Mouse (Mus musculus) liver, embryonic 12.5 days (tissue): Measurements from ENCODE around the gene Spata25. TPM values are rescaled to one million over a fixed set of nuclear protein-coding genes. Genes with fewer than 3 reads are reported as not detected.
"Not testable (repeated sequence)": the region's sequence is repeated elsewhere in the genome, so short reads cannot be mapped to it uniquely, and the experiment has no call there.

Experiments
- ATAC-seq: fragments of 200-750 bp; cut with Nextera tagmentation; 2 replicates; pipeline ENCODE4 v1.8.0; 2017; ENCODE audit warnings: moderate number of reproducible peaks, mild to moderate bottlenecking, moderate library complexity
- H3K27ac ChIP-seq: fragments of 300-500 bp; sonication (generic); 2 replicates; pipeline ENCODE4 v1.5.1; 2016; ENCODE audit warnings: mild to moderate bottlenecking
- H3K27me3 ChIP-seq: fragments of 300-500 bp; sonication (generic); replicated peaks from 2 replicates; pipeline ENCODE4 v1.6.1; 2016; ENCODE audit warnings: mild to moderate bottlenecking, moderate library complexity
- H3K36me3 ChIP-seq: fragments of 300-500 bp; sonication (generic); 2 replicates; pipeline ENCODE4 v1.6.1; 2016; ENCODE audit warnings: mild to moderate bottlenecking, moderate library complexity
- H3K4me1 ChIP-seq: fragments of 300-500 bp; sonication (generic); 2 replicates; pipeline ENCODE4 v1.6.1; 2016
- H3K4me2 ChIP-seq: fragments of 300-500 bp; sonication (generic); 2 replicates; pipeline ENCODE4 v1.6.1; 2016; ENCODE audit warnings: mild to moderate bottlenecking, moderate library complexity
- H3K4me3 ChIP-seq: fragments of 300-500 bp; sonication (generic); 2 replicates; pipeline ENCODE4 v1.5.1; 2016; ENCODE audit warnings: mild to moderate bottlenecking, moderate library complexity
- H3K9ac ChIP-seq: fragments of 300-500 bp; sonication (generic); 2 replicates; pipeline ENCODE4 v1.6.1; 2016; ENCODE audit warnings: mild to moderate bottlenecking, moderate library complexity
- H3K9me3 ChIP-seq: fragments of 300-500 bp; sonication (generic); replicated peaks from 2 replicates; pipeline ENCODE4 v1.6.1; 2016; ENCODE audit warnings: mild to moderate bottlenecking, moderate library complexity
- WGBS: fragments of 180-500 bp; shearing (Covaris S2); methylation state at CpG from one replicate; pipeline ENCODE4 v1.1.7; 2016; ENCODE audit not compliant: insufficient replicate concordance; 5-methylcytosine and 5-hydroxymethylcytosine counted together
- polyA plus RNA-seq: library from polyadenylated mRNA; unstranded; fragments of >200 nt; fragmentation: Nextera tagmentation; extraction: Ambion mirVana; gene quantifications from 2 replicates; pipeline ENCODE4 v1.2.1, GENCODE M21; 2016

The Spata25 gene
- polyA plus RNA-seq = not detected in 2 replicates

DNA sequence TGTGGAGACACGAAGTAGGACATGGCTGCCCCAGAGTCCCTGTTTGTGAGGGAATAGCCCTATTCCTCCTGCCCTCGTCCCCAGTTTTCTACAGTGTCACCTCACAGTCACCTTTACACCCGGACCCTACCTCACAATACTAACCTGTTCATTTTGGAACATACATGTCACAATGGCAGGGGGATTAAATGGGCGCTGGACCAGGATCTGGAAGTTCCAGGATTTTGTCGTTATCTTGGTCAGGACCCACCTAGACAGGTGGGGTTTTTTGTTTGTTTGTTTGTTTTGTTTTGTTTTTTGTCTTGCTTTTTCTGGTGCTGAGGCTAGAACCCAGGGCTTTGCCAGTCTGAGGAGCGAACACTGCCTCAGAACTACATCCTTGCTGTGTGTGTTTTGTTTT is at the start of gene Spata25:
Gene Spata25, minus strand, starts transcription at position 101 of the 400 bp plus-strand sequence.
- no peak for ATAC-seq
- H3K9me3 ChIP-seq = no peaks in the 10 kb centered on the region
- H3K36me3 ChIP-seq = peaks cover 36% of the 10 kb centered on the region
- peak within 1 kb of the TSS; percentile 15; the same call in 1 of the 2 replicates for H3K27ac ChIP-seq
- H3K27me3 ChIP-seq = no peaks in the 10 kb centered on the region
- H3K4me1 ChIP-seq = peaks cover 32% of the 10 kb centered on the region
- 0 out of 2 replicates have a peak within 1 kb of the TSS, but pooled peaks have one; percentile 7 for H3K4me2 ChIP-seq
- no peak within 1 kb of the TSS for H3K9ac ChIP-seq
- 76% methylated on average over 6 of the region's 6 CpGs for WGBS
- H3K4me3 ChIP-seq = no peak within 1 kb of the TSS

DNA sequence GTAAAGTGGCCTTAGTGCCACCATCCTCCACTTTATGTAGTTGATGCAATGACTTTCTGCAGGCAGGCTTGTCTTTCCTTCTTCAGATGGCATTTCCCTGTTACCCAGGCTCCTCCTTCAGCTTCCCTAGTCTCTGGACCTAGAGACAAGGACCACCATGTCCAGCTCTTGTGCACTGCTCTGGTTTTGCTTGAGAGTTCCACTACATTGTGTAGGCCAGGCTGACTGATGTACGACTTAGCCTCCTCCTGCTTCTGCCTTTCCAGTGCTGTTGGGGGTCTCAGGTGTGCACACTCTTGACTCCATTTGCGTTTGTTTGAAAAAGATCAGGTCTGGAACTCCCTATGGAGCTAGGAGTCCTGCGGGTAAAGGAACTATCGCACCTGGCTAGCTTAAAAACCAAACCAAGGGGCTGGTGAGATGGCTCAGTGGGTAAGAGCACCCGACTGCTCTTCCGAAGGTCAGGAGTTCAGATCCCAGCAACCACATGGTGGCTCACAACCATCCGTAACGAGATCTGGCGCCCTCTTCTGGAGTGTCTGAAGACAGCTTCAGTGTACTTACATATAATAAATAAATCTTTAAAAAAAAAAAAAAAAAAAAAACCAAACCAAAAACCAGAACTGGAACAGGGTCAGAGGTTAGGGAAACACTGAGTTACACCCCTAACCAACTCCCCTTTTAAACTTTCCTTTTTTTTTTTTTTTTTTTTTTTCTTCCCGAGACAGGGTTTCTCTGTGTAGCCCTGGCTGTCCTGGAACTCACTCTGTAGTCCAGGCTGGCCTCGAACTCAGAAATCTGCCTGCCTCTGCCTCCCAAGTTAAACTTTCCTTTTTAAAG is 49.3 kb upstream of the Spata25 start:
- Histone ChIP-seq H3K4me2 (peak overlapping the region; percentile 87), H3K4me1 (peaks cover 31% of the 10 kb centered on the region), H3K4me3 (peak overlapping the region; percentile 94; the same call in 1 of the 2 replicates), H3K27ac (peak overlapping the region; percentile 98)
- H3K9me3 ChIP-seq, H3K9ac ChIP-seq, H3K36me3 ChIP-seq, ATAC-seq, H3K27me3 ChIP-seq: not testable (repeated sequence)
- WGBS = 70% methylated on average over 11 of the region's 11 CpGs

DNA sequence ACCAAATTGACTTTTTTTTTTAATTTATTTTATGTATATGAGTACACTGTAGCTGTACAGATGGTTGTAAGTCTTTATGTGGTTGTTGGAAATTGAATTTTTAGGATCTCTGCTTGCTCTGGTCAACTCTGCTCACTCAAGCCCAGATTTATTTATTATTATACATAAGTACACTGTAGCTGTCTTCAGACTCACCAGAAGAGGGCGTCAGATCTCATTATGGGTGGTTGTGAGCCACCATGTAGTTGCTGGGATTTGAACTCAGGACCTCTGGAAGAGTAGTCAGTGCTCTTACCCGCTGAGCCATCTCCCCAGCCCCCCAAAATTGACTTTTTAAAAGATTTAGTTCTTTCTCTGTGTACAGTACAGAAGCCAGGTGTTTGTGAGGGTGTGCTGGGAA is 47.3 kb upstream of the Spata25 start:
- H3K27ac ChIP-seq, H3K4me2 ChIP-seq, H3K36me3 ChIP-seq, H3K9me3 ChIP-seq, H3K4me3 ChIP-seq, ATAC-seq, H3K27me3 ChIP-seq, H3K9ac ChIP-seq: not testable (repeated sequence)
- H3K4me1 ChIP-seq = peaks cover 25% of the 10 kb centered on the region
- WGBS = 39% methylated on average over 2 of the region's 2 CpGs

DNA sequence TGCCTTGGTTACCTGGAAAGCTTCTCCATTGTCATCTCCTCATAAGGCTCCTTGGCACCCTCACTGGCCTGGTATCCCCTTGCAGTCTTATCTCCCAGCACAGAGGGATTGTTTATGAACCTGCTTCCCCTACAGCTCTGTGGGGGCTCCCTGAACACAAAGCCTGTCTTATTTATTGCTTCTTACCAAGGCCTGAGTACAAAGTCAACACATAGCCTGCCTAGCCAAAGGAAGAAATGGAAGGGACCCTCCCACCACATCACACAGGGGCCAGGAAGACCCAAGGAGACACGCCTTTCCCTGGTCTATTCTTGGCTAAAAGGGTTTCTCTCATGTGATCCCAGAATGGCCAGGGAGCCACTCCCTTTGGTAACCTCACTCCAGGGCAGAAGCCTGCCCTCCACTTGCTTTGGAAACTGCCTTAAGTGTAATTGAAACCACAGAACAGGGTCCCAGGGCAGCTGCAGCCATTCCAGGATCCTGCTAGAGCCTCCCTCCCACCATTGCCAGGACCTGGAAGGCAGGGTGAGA is 46.0 kb upstream of the Spata25 start:
- 33% methylated on average over 1 of the region's 1 CpGs for WGBS
- Histone ChIP-seq H3K4me2 (no peak overlapping the region), H3K4me1 (peaks cover 20% of the 10 kb centered on the region), H3K9me3 (no peaks in the 10 kb centered on the region), H3K36me3 (peaks cover 4% of the 10 kb centered on the region; the same call in 1 of the 2 replicates), H3K27me3 (no peaks in the 10 kb centered on the region), H3K9ac (peak overlapping the region; percentile 42; the same call in 1 of the 2 replicates), H3K27ac (no peak overlapping the region), H3K4me3 (no peak overlapping the region)
- ATAC-seq = no peak

DNA sequence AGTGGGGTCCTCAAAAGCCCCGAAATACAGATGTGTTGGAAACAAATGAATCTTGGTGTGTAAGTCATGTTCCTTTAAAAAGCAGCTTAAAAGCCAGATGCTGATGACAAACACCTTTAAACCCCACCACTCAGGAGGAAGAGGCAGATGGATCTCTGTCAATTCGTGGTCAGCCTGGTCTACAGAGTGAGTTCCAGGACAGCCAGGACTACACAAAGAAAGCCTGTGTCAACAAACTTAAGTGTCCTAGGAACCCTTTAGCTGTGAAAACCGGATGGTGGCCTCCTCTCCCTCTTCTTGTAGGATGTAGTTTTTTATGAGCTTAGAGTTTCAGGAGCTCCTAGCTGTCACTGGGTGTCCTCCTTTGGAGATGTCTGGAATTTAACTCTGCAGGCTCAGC is 45.3 kb upstream of the Spata25 start:
- Histone ChIP-seq H3K4me3 (no peak overlapping the region), H3K9ac (no peak overlapping the region), H3K9me3 (no peaks in the 10 kb centered on the region), H3K4me1 (peaks cover 20% of the 10 kb centered on the region), H3K4me2 (no peak overlapping the region), H3K27me3 (no peaks in the 10 kb centered on the region), H3K27ac (no peak overlapping the region), H3K36me3 (peaks cover 4% of the 10 kb centered on the region; the same call in 1 of the 2 replicates)
- WGBS = 35% methylated on average over 3 of the region's 3 CpGs
- ATAC-seq = no peak

DNA sequence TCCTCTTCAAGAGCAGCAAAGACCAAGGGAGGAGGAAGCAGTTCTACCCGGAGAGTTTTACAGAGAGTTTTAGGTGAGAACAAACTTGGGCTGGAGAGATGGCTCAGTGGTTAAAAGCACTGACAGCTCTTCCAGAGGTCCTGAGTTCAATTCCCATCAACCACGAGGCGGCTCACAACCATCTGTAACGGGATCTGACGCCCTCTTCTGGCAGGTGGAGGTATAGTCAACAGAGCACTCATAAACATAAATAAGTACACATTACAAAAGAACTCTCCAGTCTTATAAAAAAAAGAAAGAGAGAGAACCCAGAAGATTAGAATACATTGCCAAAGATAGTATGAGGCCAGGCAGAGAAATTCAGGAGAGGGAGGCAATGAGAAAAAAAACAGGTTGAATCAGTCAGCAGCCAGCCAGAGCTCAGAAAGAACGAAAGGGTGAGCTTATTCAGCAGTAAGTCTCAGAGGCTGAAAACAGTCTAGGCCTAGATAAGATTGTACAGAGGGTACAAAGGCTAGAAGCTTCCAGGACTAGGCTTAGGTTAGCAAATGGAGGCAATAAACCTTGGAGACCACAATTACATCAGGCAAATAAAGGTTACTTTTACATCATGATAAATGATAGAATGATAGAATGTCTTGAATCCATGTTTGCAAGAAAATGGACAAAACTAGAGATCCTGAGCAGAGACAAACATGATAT is 43.4 kb upstream of the Spata25 start:
- no peak overlapping the region for H3K4me2 ChIP-seq
- peaks cover 20% of the 10 kb centered on the region for H3K4me1 ChIP-seq
- no peaks in the 10 kb centered on the region for H3K27me3 ChIP-seq
- no peak overlapping the region for H3K27ac ChIP-seq
- WGBS = 47% methylated on average over 6 of the region's 6 CpGs
- H3K4me3 ChIP-seq = no peak overlapping the region
- no peak for ATAC-seq
- H3K36me3 ChIP-seq = no peaks in the 10 kb centered on the region
- H3K9me3 ChIP-seq = peaks cover 4% of the 10 kb centered on the region; the same call in 1 of the 2 replicates
- H3K9ac ChIP-seq = no peak overlapping the region

DNA sequence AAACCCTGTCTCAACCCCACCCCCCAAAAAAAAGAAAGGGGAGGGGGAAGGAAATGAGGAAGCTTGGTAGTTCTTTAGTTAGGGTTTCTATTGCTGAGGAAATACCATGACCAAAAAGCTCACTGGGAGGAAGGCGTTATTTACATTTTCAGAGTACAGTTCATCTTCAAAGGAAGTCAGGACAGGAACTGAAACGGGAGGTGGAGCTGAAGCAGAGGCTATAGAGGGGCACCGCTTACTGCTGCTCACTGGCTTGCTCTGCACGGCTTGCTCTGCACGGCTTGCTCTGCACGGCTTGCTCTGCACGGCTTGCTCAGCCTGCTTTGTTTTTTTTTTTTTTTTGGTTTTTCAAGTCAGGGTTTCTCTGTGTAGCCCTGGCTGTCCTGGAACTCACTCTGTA is 40.2 kb upstream of the Spata25 start:
- Histone ChIP-seq H3K27me3 (no peaks in the 10 kb centered on the region), H3K36me3 (no peaks in the 10 kb centered on the region), H3K4me3 (no peak overlapping the region), H3K27ac (no peak overlapping the region), H3K4me1 (peaks cover 21% of the 10 kb centered on the region), H3K4me2 (no peak overlapping the region), H3K9ac (no peak overlapping the region), H3K9me3 (peaks cover 4% of the 10 kb centered on the region; the same call in 1 of the 2 replicates)
- ATAC-seq = no peak
- 33% methylated on average over 7 of the region's 7 CpGs for WGBS

DNA sequence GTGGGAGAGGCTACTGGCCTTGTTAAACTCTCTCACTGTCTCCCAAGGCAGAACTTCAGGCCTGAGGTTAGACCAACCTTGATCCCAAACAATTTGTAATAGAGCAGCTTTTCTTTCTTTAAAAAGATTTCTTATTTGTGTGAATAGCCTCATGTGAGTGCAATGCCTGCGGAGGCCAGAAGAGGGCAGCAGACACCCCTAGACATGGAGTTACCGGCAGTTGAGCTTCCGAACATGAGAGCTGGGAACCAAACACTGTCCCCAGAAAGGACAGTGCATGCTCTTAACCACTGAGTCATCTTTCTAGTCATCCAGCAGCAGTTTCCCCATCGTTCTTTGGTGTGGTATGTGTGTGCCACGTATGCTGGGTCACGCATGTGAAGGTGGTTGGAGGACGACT is 39.2 kb upstream of the Spata25 start:
- WGBS = 86% methylated on average over 7 of the region's 7 CpGs
- Histone ChIP-seq H3K27ac (0 out of 2 replicates have a peak overlapping the region, but pooled peaks have one; percentile 25), H3K4me3 (no peak overlapping the region), H3K4me1 (peaks cover 21% of the 10 kb centered on the region), H3K27me3 (no peaks in the 10 kb centered on the region), H3K4me2 (no peak overlapping the region), H3K9ac (no peak overlapping the region), H3K36me3 (no peaks in the 10 kb centered on the region), H3K9me3 (peaks cover 4% of the 10 kb centered on the region; the same call in 1 of the 2 replicates)
- ATAC-seq = no peak

DNA sequence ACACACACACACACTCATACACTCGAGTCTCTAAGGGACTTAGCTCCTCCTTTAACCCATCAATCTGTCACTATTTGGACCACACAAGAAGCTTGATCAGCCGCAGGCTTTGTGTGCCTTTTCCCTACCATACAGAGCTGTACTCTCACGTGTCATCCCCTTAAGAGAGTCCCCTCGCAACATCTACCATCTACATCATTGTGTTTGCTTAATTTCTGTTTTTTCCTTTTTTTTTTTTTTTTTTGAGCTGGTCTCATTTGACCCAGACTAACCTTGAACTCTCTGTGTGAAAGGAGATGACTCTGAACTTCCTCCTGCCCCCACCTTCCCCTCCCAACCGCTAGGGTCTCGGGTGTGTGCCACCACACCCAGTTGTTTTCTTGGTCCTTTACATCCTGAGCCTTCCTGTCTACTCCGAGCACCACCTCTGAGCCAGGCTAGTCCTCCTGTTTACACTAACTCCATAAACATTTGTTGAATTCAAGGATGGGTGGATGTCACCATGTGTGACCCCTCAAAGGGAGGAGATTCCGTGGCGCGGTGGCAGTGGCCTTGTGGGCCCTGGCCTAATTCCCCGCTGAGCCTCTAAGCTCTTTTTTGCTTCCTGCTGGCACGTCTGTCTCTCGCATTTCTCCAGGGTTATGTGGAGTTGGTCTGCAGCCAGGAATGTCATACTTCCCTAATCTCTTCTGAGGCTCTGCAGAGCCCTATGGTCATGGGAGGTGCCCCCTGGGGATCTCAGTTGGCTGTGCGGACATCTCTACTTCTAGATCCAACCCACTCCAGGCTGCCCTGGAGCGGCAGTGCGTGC is 38.6 kb upstream of the Spata25 start:
- peak overlapping the region; percentile 25; the same call in 1 of the 2 replicates for H3K27ac ChIP-seq
- H3K4me2 ChIP-seq = no peak overlapping the region
- 53% methylated on average over 16 of the region's 16 CpGs for WGBS
- no peak overlapping the region for H3K4me3 ChIP-seq
- peaks cover 26% of the 10 kb centered on the region for H3K4me1 ChIP-seq
- peaks cover 4% of the 10 kb centered on the region; the same call in 1 of the 2 replicates for H3K9me3 ChIP-seq
- ATAC-seq = no peak
- H3K9ac ChIP-seq = no peak overlapping the region
- no peaks in the 10 kb centered on the region for H3K27me3 ChIP-seq
- H3K36me3 ChIP-seq = no peaks in the 10 kb centered on the region

DNA sequence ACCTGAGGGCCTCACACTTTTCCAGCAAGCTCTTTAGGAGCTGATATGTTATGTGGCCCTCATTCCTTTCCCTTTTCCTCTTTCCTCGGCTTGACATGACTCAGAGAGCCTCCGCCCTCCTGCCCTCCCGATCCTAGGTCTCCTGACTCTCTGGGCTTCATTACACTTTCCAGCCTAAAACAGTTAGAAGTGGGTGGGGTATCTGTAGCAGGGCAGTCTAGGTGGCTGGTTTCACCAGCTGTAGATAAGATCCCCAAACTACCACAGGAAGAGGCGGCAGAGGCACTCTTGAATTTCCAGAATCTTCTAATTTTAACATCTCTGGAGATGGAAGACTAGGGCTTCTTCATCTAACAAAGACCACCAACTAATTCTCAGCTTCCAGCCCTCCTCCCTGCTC is 36.3 kb upstream of the Spata25 start:
- no peaks in the 10 kb centered on the region for H3K36me3 ChIP-seq
- H3K4me2 ChIP-seq = no peak overlapping the region
- no peak overlapping the region for H3K27ac ChIP-seq
- peaks cover 33% of the 10 kb centered on the region for H3K4me1 ChIP-seq
- H3K4me3 ChIP-seq = no peak overlapping the region
- WGBS = 32% methylated on average over 4 of the region's 4 CpGs
- peaks cover 13% of the 10 kb centered on the region for H3K27me3 ChIP-seq
- peak; percentile 37; the same call in 1 of the 2 replicates for ATAC-seq
- peaks cover 4% of the 10 kb centered on the region; the same call in 1 of the 2 replicates for H3K9me3 ChIP-seq
- no peak overlapping the region for H3K9ac ChIP-seq

DNA sequence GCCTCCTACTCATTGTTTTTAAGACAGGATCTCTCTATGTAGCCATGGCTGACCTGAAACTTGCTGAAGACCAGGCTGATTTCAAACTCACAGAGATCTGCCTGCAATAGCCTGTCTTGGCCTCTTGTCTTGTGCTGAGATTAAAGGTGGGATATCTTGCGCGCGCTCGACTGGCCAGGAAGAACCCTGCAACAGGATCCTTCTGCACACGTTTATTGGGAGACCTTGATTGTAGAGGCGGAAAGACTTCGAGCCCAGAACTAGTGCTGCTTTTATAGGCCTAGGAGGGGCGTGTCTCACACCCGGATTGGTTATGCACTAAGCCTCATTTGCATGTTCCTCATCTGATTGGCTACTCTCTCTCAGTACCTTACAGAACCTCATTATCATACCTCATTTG is 35.1 kb upstream of the Spata25 start:
- ATAC-seq, H3K27ac ChIP-seq, H3K4me3 ChIP-seq, H3K9ac ChIP-seq, H3K9me3 ChIP-seq, H3K36me3 ChIP-seq, H3K4me2 ChIP-seq: not testable (repeated sequence)
- 85% methylated on average over 9 of the region's 9 CpGs for WGBS
- H3K4me1 ChIP-seq = peaks cover 38% of the 10 kb centered on the region
- H3K27me3 ChIP-seq = peaks cover 25% of the 10 kb centered on the region
